Mouse (Mus musculus) CH12.LX (cell line): Measurements from ENCODE around the gene Calhm5. TPM values are rescaled to one million over a fixed set of nuclear protein-coding genes. Genes with fewer than 3 reads are reported as not detected.

Experiments
- DNase-seq: peaks from one replicate; pipeline ENCODE4 v3.0.0-alpha.2; 2013; ENCODE audit errors: extremely low read depth
- H3K27ac ChIP-seq: 2 replicates; pipeline ENCODE4 v1.5.1; 2012; ENCODE audit warnings: low read depth, mild to moderate bottlenecking, control low read depth, moderate library complexity; ENCODE audit not compliant: insufficient read depth
- H3K27me3 ChIP-seq: replicated peaks from 2 replicates; pipeline ENCODE3; 2012; ENCODE audit warnings: inconsistent platforms
- H3K36me3 ChIP-seq, 2 experiments: replicated peaks in 1 of 2; 2 replicates each; pipeline versions ENCODE3 to v1.6.1; 2012; ENCODE audit warnings: inconsistent platforms in 1 of 2, low read length in 1 of 2, mild to moderate bottlenecking in 1 of 2, mixed read lengths in 1 of 2, moderate library complexity in 1 of 2; ENCODE audit not compliant: control insufficient read depth in 1 of 2, insufficient read depth in 1 of 2
- H3K4me1 ChIP-seq, 2 experiments: 2 replicates each; pipeline ENCODE4 v1.6.1; 2012; ENCODE audit warnings: inconsistent platforms in 1 of 2, moderate library complexity in 1 of 2; ENCODE audit not compliant: insufficient read depth in 2 of 2, control insufficient read depth in 1 of 2
- H3K4me2 ChIP-seq: 2 replicates; pipeline ENCODE4 v1.6.1; 2012; ENCODE audit warnings: low read depth, mild to moderate bottlenecking, control low read depth; ENCODE audit not compliant: poor library complexity, insufficient read depth, severe bottlenecking
- H3K4me3 ChIP-seq, 3 experiments: fragments of 150-350 bp in 1 of 3; sonication (generic) in 1 of 3; replicated peaks in 1 of 3; 2 replicates each; pipeline versions ENCODE3 to v1.5.1; 2011 to 2012; ENCODE audit warnings: low read depth in 2 of 3, low read length in 2 of 3, mild to moderate bottlenecking in 2 of 3, moderate library complexity in 2 of 3, control low read depth in 1 of 3, improper control_type of control experiment in 1 of 3, inconsistent platforms in 1 of 3, mixed read lengths in 1 of 3; ENCODE audit not compliant: poor library complexity in 1 of 3
- H3K79me2 ChIP-seq: replicated peaks from 2 replicates; pipeline ENCODE4 v1.6.1; 2012; ENCODE audit warnings: mild to moderate bottlenecking, moderate library complexity; ENCODE audit not compliant: control insufficient read depth, poor library complexity, insufficient read depth, severe bottlenecking; ENCODE audit errors: extremely low read depth
- H3K9ac ChIP-seq: 2 replicates; pipeline ENCODE4 v1.6.1; 2012; ENCODE audit warnings: low read depth, mild to moderate bottlenecking, control low read depth, moderate library complexity; ENCODE audit not compliant: insufficient read depth
- H3K9me3 ChIP-seq: replicated peaks from 2 replicates; pipeline ENCODE3; 2012; ENCODE audit warnings: low read length, inconsistent platforms, mixed read lengths
- E2F4 ChIP-seq: IDR thresholded peaks from 2 replicates; pipeline ENCODE4 v1.6.1; 2011; ENCODE audit warnings: low read depth, low read length, improper control_type of control experiment; ENCODE audit not compliant: insufficient replicate concordance
- EP300 ChIP-seq: IDR thresholded peaks from 2 replicates; pipeline ENCODE4 v1.6.1; 2011; ENCODE audit warnings: low read length, improper control_type of control experiment
- ETS1 ChIP-seq: conservative IDR thresholded peaks from 2 replicates; pipeline ENCODE4 v1.6.1; 2012; ENCODE audit warnings: low read depth, mild to moderate bottlenecking, inconsistent platforms, low read length, improper control_type of control experiment, moderate library complexity
- GABPA ChIP-seq: IDR thresholded peaks from 2 replicates; pipeline ENCODE4 v1.6.1; 2012; ENCODE audit warnings: low read depth, low read length, improper control_type of control experiment, inconsistent platforms; ENCODE audit not compliant: insufficient replicate concordance
- HCFC1 ChIP-seq: IDR thresholded peaks from 2 replicates; pipeline ENCODE4 v1.6.1; 2012; ENCODE audit warnings: low read depth, mild to moderate bottlenecking, inconsistent platforms, low read length, improper control_type of control experiment
- IRF4 ChIP-seq: IDR thresholded peaks from 2 replicates; pipeline ENCODE4 v1.6.1; 2014; ENCODE audit warnings: low read depth, mild to moderate bottlenecking, inconsistent platforms, low read length, improper control_type of control experiment
- MAFK ChIP-seq: IDR thresholded peaks from 2 replicates; pipeline ENCODE4 v1.6.1; 2011; ENCODE audit warnings: low read length, improper control_type of control experiment; ENCODE audit not compliant: insufficient replicate concordance
- MAX ChIP-seq: IDR thresholded peaks from 2 replicates; pipeline ENCODE4 v1.6.1; 2011; ENCODE audit warnings: low read length, improper control_type of control experiment
- MAZ ChIP-seq: IDR thresholded peaks from 2 replicates; pipeline ENCODE4 v1.6.1; 2012; ENCODE audit warnings: low read depth, mild to moderate bottlenecking, inconsistent platforms, low read length, improper control_type of control experiment, moderate library complexity
- MEF2A ChIP-seq: IDR thresholded peaks from 2 replicates; pipeline ENCODE4 v1.6.1; 2014; ENCODE audit warnings: low read depth, mild to moderate bottlenecking, inconsistent platforms, low read length, improper control_type of control experiment, borderline replicate concordance
- MXI1 ChIP-seq: IDR thresholded peaks from 2 replicates; pipeline ENCODE4 v1.6.1; 2011; ENCODE audit warnings: mild to moderate bottlenecking, low read depth, low read length, improper control_type of control experiment
- MYC ChIP-seq: IDR thresholded peaks from 2 replicates; pipeline ENCODE4 v1.6.1; 2011; ENCODE audit warnings: low read depth, mild to moderate bottlenecking, improper control_type of control experiment, low read length
- NELFE ChIP-seq: IDR thresholded peaks from 2 replicates; pipeline ENCODE4 v1.6.1; 2011; ENCODE audit warnings: low read depth, low read length, improper control_type of control experiment
- NRF1 ChIP-seq: IDR thresholded peaks from 2 replicates; pipeline ENCODE4 v1.6.1; 2014; ENCODE audit warnings: low read depth, mild to moderate bottlenecking, inconsistent platforms, low read length, improper control_type of control experiment, moderate library complexity
- POLR2A ChIP-seq: IDR thresholded peaks from 2 replicates; pipeline ENCODE4 v1.6.1; 2011; ENCODE audit warnings: low read depth, mild to moderate bottlenecking, improper control_type of control experiment, low read length
- POLR2AphosphoS2 ChIP-seq: IDR thresholded peaks from 2 replicates; pipeline ENCODE4 v1.6.1; 2011; ENCODE audit warnings: low read depth, low read length, improper control_type of control experiment
- SIN3A ChIP-seq: IDR thresholded peaks from 2 replicates; pipeline ENCODE4 v1.6.1; 2012; ENCODE audit warnings: low read length, improper control_type of control experiment, inconsistent platforms
- TCF12 ChIP-seq: IDR thresholded peaks from 2 replicates; pipeline ENCODE4 v1.6.1; 2014; ENCODE audit warnings: low read depth, mild to moderate bottlenecking, inconsistent platforms, low read length, improper control_type of control experiment
- UBTF ChIP-seq: IDR thresholded peaks from 2 replicates; pipeline ENCODE4 v1.6.1; 2012; ENCODE audit warnings: low read depth, mild to moderate bottlenecking, inconsistent platforms, low read length, improper control_type of control experiment, moderate library complexity
- USF1 ChIP-seq: IDR thresholded peaks from 2 replicates; pipeline ENCODE4 v1.6.1; 2014; ENCODE audit warnings: low read depth, mild to moderate bottlenecking, inconsistent platforms, low read length, improper control_type of control experiment
- ZMIZ1 ChIP-seq: IDR thresholded peaks from 2 replicates; pipeline ENCODE4 v1.6.1; 2012; ENCODE audit warnings: low read depth, mild to moderate bottlenecking, inconsistent platforms, low read length, improper control_type of control experiment
- ZNF384 ChIP-seq: IDR thresholded peaks from 2 replicates; pipeline ENCODE4 v1.6.1; 2012; ENCODE audit warnings: low read depth, low read length, improper control_type of control experiment, inconsistent platforms
- dilution Hi-C: fragments of 300-500 bp; cut with MboI; formaldehyde crosslinking; loops from 2 replicates; pipeline ENCODE4 v1.14.3; 2020; ENCODE audit warnings: low sequenced_read_pairs; ENCODE audit not compliant: extremely low pct_unique_long_range_greater_than_20kb, extremely low pct_ligation_motif_present
- in situ Hi-C: fragments of 300-500 bp; cut with MboI; formaldehyde crosslinking; loops from 3 replicates; pipeline ENCODE4 v1.14.3; 2019; ENCODE audit warnings: low sequenced_read_pairs, low pct_ligation_motif_present, low pct_unique_long_range_greater_than_20kb, mixed read lengths
- polyA plus RNA-seq: library from polyadenylated mRNA; unstranded; fragments of >175 nt; gene quantifications from 2 replicates; pipeline ENCODE4 v1.2.1, GENCODE M21; 2012; ENCODE audit warnings: low read depth; ENCODE audit not compliant: insufficient read length
- total RNA-seq, 2 experiments: library from RNA; depleted of rRNA; stranded (reverse); fragments of 300-350 nt in 1 of 2; fragments of >200 nt in 1 of 2; gene quantifications; 2 replicates each; pipeline ENCODE4 v1.2.3; 2012 to 2014

Calhm5 gene
- total and polyA plus RNA-seq, 3 experiments: 0.09 to 0.28 TPM; not detected in 1

- Histone ChIP-seq H3K4me3 (peak within 1 kb of the TSS; percentile 23 to 69 (median 28)), H3K9ac (peak within 1 kb of the TSS; percentile 17; the same call in 1 of the 2 replicates), H3K36me3 (no peaks in the 10 kb centered on the region), H3K79me2 (no peaks in the 10 kb centered on the region), H3K27ac (no peak within 1 kb of the TSS), H3K27me3 (no peaks in the 10 kb centered on the region), H3K9me3 (no peaks in the 10 kb centered on the region), H3K4me2 (peak within 1 kb of the TSS; percentile 65), H3K4me1 (peaks cover 0 to 16% of the 10 kb centered on the region in 2 experiments; a peak in 2 of 4 replicates)
- dilution Hi-C loops (no loop called here), in situ Hi-C loops (no loop called here)
- TF ChIP-seq MAX (peak; percentile 10; the same call in 1 of the 2 replicates), MAFK (no peak), NELFE (no peak), HCFC1 (no peak), USF1 (no peak), MEF2A (no peak), MYC (no peak), UBTF (no peak), NRF1 (peak; percentile 31; the same call in 1 of the 2 replicates), TCF12 (no peak), ZNF384 (no peak; the same call in 1 of the 2 replicates), E2F4 (no peak), ETS1 (no peak), IRF4 (0 out of 2 replicates have a peak, but pooled peaks have one; percentile 14)
- no peak for DNase-seq
Observed at GRCm38 (mm10) chr10:34127392-34128378, 31.4 kb upstream of the Calhm5 start, which contains the start of gene Calhm6. TSS of gene Calhm6 (minus strand) at chr10:34127984.

- Histone ChIP-seq H3K9me3 (no peaks in the 10 kb centered on the region), H3K9ac (no peak overlapping the region), H3K4me2 (no peak overlapping the region), H3K79me2 (no peaks in the 10 kb centered on the region), H3K27ac (no peak overlapping the region), H3K4me1 (peaks cover 7 to 34% of the 10 kb centered on the region in 2 experiments), H3K36me3 (no peaks in the 10 kb centered on the region), H3K27me3 (no peaks in the 10 kb centered on the region), H3K4me3 (no peak overlapping the region)
- TF ChIP-seq POLR2A (no peak), EP300 (peak; percentile 59; the same call in 1 of the 2 replicates), MXI1 (no peak), USF1 (no peak), TCF12 (no peak), GABPA (no peak), MAFK (no peak), ETS1 (no peak), MAZ (no peak), POLR2AphosphoS2 (no peak), SIN3A (no peak), ZMIZ1 (no peak), ZNF384 (no peak), IRF4 (peak; percentile 45; the same call in 1 of the 2 replicates)
- no peak for DNase-seq
- in situ Hi-C loops: no loop called here
- dilution Hi-C loops: no loop called here
Observed at GRCm38 (mm10) chr10:34118421-34118820, 22.1 kb upstream of the Calhm5 start.
